Mouse (Mus musculus): ENCODE measurements at regions not wholly inside any gene's neighbourhood (a gene's known extent, or its start where the extent isn't known, plus 50 kb on each side); places are given as distances from the start of the nearest gene placed in this dataset.
A peak's percentile ranks its signal among the peaks of the same experiment; 100 is the strongest.

GRCm38 (mm10) chr8:6227901-6228300, 1122.8 kb upstream of the Slc10a2 start:
- DNase-seq = peak; percentile 6

- DNase-seq = no peak
These were observed 1120.0 kb upstream of the Slc10a2 start for GRCm38 (mm10) chr8:6225194-6225593.

GRCm38 (mm10) chr8:6207617-6208349, 1102.6 kb upstream of the Slc10a2 start:
- DNase-seq = no peak

GRCm38 (mm10) chr8:6204051-6204745, 1099.0 kb upstream of the Slc10a2 start:
- DNase-seq = no peak

GRCm38 (mm10) chr8:6191431-6191830, 1086.3 kb upstream of the Slc10a2 start:
- no peak for DNase-seq

- DNase-seq = no peak
These were observed 1083.3 kb upstream of the Slc10a2 start for GRCm38 (mm10) chr8:6188422-6188821.

- DNase-seq = no peak
These were observed 1081.4 kb upstream of the Slc10a2 start for GRCm38 (mm10) chr8:6186561-6186960.

GRCm38 (mm10) chr8:6179602-6180001, 1074.5 kb upstream of the Slc10a2 start:
- no peak for DNase-seq

GRCm38 (mm10) chr8:6166433-6166832, 1061.3 kb upstream of the Slc10a2 start:
- no peak for DNase-seq

- DNase-seq = no peak
These were observed 1060.1 kb upstream of the Slc10a2 start for GRCm38 (mm10) chr8:6165230-6165629.

GRCm38 (mm10) chr8:6164758-6165157, 1059.6 kb upstream of the Slc10a2 start:
- no peak for DNase-seq

GRCm38 (mm10) chr8:6144588-6144987, 1039.4 kb upstream of the Slc10a2 start:
- no peak for DNase-seq

GRCm38 (mm10) chr8:6140090-6140489, 1034.9 kb upstream of the Slc10a2 start:
- DNase-seq = no peak

- DNase-seq = no peak
These were observed 1034.0 kb upstream of the Slc10a2 start for GRCm38 (mm10) chr8:6139171-6139570.

GRCm38 (mm10) chr8:6132243-6132751, 1027.1 kb upstream of the Slc10a2 start:
- no peak for DNase-seq

GRCm38 (mm10) chr8:6125265-6125664, 1020.1 kb upstream of the Slc10a2 start:
- no peak for DNase-seq

GRCm38 (mm10) chr8:6119506-6119905, 1014.4 kb upstream of the Slc10a2 start:
- no peak for DNase-seq

GRCm38 (mm10) chr8:6111351-6111750, 1006.2 kb upstream of the Slc10a2 start:
- DNase-seq = no peak

GRCm38 (mm10) chr8:6090028-6090427, 984.9 kb upstream of the Slc10a2 start:
- DNase-seq = no peak

GRCm38 (mm10) chr8:6043939-6044577, 938.9 kb upstream of the Slc10a2 start:
- peak; percentile 30 for DNase-seq

- no peak for DNase-seq
These were observed 907.1 kb upstream of the Slc10a2 start for GRCm38 (mm10) chr8:6012206-6012605.

GRCm38 (mm10) chr8:6011182-6011581, 906.0 kb upstream of the Slc10a2 start:
- no peak for DNase-seq

- DNase-seq = no peak
These were observed 905.6 kb upstream of the Slc10a2 start for GRCm38 (mm10) chr8:6010712-6011111.
